ENCODE assay signal across 9 mouse cellular contexts in genomic region chr9:6344924-6345323, GRCm38 (mm10).
DNase-seq lines count a peak whose midpoint lies in the region; ATAC-seq and TF ChIP-seq lines count a peak whose summit lies in the region.
"Had no signal": no experiment of that assay in that cellular context is flagged by ENCODE, and none has a peak within 500 bp of the region (broad histone marks: within the 10 kb centered on the region; RNA-seq: fewer than 3 reads in every experiment).

No protein-coding gene starts in this region.

- 82% methylated on average over 4 of the region's 4 CpGs for WGBS in hindbrain, embryonic 11.5 days
- WGBS in hindbrain, embryonic 12.5 days = 79% methylated on average over 4 of the region's 4 CpGs
- WGBS in lung, postnatal 0 days = 31% methylated on average over 4 of the region's 4 CpGs

- TF ChIP-seq CTCF in lung, postnatal 0 days (IDR thresholded peaks at IDR 0.05) = no peak

- H3K4me3 ChIP-seq in hindbrain, embryonic 11.5 days (ENCODE audit: low read depth, low read length) = no peak overlapping the region
- H3K4me3 ChIP-seq in hindbrain, embryonic 12.5 days = no peak overlapping the region
- H3K4me3 ChIP-seq in lung, postnatal 0 days (ENCODE audit: low read depth, low read length) = no peak overlapping the region
- H3K4me3 ChIP-seq: midbrain, embryonic 12.5 days had no signal

- DNase-seq in hindbrain, embryonic 11.5 days (ENCODE audit: low spot score) = peak; percentile 20
- DNase-seq in embryo, embryonic 11.5 days (ENCODE audit: low read depth, low spot score) = peak; percentile 20
- DNase-seq in forelimb bud, embryonic 11.5 days (ENCODE audit: low read depth, low spot score) = peak; percentile 43
- DNase-seq in lung, postnatal 0 days (ENCODE audit: low spot score) = peak; percentile 53
- no peak for DNase-seq in thymus, postnatal 14 days
- no peak for DNase-seq in spleen, postnatal 10 days (ENCODE audit: low spot score in 2 of 2)

- no peak overlapping the region for H3K9ac ChIP-seq in hindbrain, embryonic 11.5 days (ENCODE audit: low read depth, low read length)
- H3K9ac ChIP-seq in hindbrain, embryonic 12.5 days = no peak overlapping the region
- no peak overlapping the region for H3K9ac ChIP-seq in lung, postnatal 0 days (replicated peaks; ENCODE audit: low read depth)
- H3K9ac ChIP-seq: midbrain, embryonic 12.5 days had no signal

- H3K9me3 ChIP-seq in hindbrain, embryonic 11.5 days (ENCODE audit: control insufficient read depth, low read length) = no peaks in the 10 kb centered on the region
- no peaks in the 10 kb centered on the region for H3K9me3 ChIP-seq in hindbrain, embryonic 12.5 days (replicated peaks)
- H3K9me3 ChIP-seq in lung, postnatal 0 days (ENCODE audit: low read length) = no peaks in the 10 kb centered on the region
- H3K9me3 ChIP-seq: midbrain, embryonic 12.5 days had no signal

- H3K4me1 ChIP-seq in hindbrain, embryonic 11.5 days (replicated peaks; ENCODE audit: control insufficient read depth, insufficient read depth, low read length) = no peaks in the 10 kb centered on the region
- H3K4me1 ChIP-seq in hindbrain, embryonic 12.5 days = no peaks in the 10 kb centered on the region
- 0 out of 2 replicates have a peak, but pooled peaks cover 3% of the 10 kb centered on the region for H3K4me1 ChIP-seq in lung, postnatal 0 days (ENCODE audit: insufficient read depth, low read depth, low read length)
- H3K4me1 ChIP-seq: midbrain, embryonic 12.5 days had no signal

- H3K27me3 ChIP-seq in hindbrain, embryonic 11.5 days (ENCODE audit: control insufficient read depth, insufficient read depth, low read length) = no peaks in the 10 kb centered on the region
- no peaks in the 10 kb centered on the region for H3K27me3 ChIP-seq in hindbrain, embryonic 12.5 days
- no peaks in the 10 kb centered on the region for H3K27me3 ChIP-seq in lung, postnatal 0 days (replicated peaks; ENCODE audit: insufficient read depth, low read length)
- H3K27me3 ChIP-seq: midbrain, embryonic 12.5 days; Patski had no signal

- TF ChIP-seq EP300 in lung, postnatal 0 days (IDR thresholded peaks at IDR 0.05) = no peak

- no peak for ATAC-seq in hindbrain, embryonic 11.5 days (ENCODE audit: low FRiP score)
- no peak for ATAC-seq in hindbrain, embryonic 12.5 days (ENCODE audit: low FRiP score)
- 0 out of 2 replicates have a peak, but pooled peaks have one; percentile 26 for ATAC-seq in lung, postnatal 0 days
- ATAC-seq: Patski had no signal

- H3K36me3 ChIP-seq in hindbrain, embryonic 11.5 days (ENCODE audit: control insufficient read depth, insufficient read depth, low read length) = no peaks in the 10 kb centered on the region
- no peaks in the 10 kb centered on the region for H3K36me3 ChIP-seq in hindbrain, embryonic 12.5 days
- no peaks in the 10 kb centered on the region for H3K36me3 ChIP-seq in lung, postnatal 0 days (ENCODE audit: insufficient read depth, low read length)
- H3K36me3 ChIP-seq: midbrain, embryonic 12.5 days had no signal

- no peak overlapping the region for H3K27ac ChIP-seq in hindbrain, embryonic 11.5 days (ENCODE audit: low read depth, low read length)
- H3K27ac ChIP-seq in hindbrain, embryonic 12.5 days = no peak overlapping the region
- no peak overlapping the region for H3K27ac ChIP-seq in lung, postnatal 0 days (ENCODE audit: low read length)
- H3K27ac ChIP-seq: midbrain, embryonic 12.5 days had no signal

- H3K4me2 ChIP-seq in hindbrain, embryonic 11.5 days (replicated peaks; ENCODE audit: low read depth, low read length) = no peak overlapping the region
- H3K4me2 ChIP-seq in hindbrain, embryonic 12.5 days (replicated peaks) = no peak overlapping the region
- H3K4me2 ChIP-seq in lung, postnatal 0 days (replicated peaks; ENCODE audit: low read depth, low read length) = no peak overlapping the region
- H3K4me2 ChIP-seq: midbrain, embryonic 12.5 days had no signal

Comparison
In these comparisons a context has a peak if more than half of its experiments do, and no peak if none do; other contexts are left out.
1. DNase-seq: peak in hindbrain, embryonic 11.5 days (single experiment), embryo, embryonic 11.5 days (single experiment), forelimb bud, embryonic 11.5 days (single experiment) and lung, postnatal 0 days (single experiment); none in thymus, postnatal 14 days (single experiment) and spleen, postnatal 10 days (0 of 2).